Mouse (Mus musculus): ENCODE measurements around the gene Mcmbp. TPM values are rescaled to one million over a fixed set of nuclear protein-coding genes. Genes with fewer than 3 reads are reported as not detected.
A peak's percentile ranks its signal among the peaks of the same experiment; 100 is the strongest.

Gene Mcmbp
- 10 to 100 TPM; 16.3 to 18.5 TPM for total RNA-seq (2021)
- long read RNA-seq, experiment 1, full-length matches to known transcripts = 21 of 24 reads
- long read RNA-seq, experiment 1, partial matches to known transcripts = 1 of 24 reads
- long read RNA-seq, experiment 1, other reads (novel, unspliced or antisense) = 2 of 24 reads
- long read RNA-seq, experiment 2, full-length matches to known transcripts = 19 of 20 reads
- long read RNA-seq, experiment 2, partial matches to known transcripts = 1 of 20 reads
- long read RNA-seq, experiment 2, other reads (novel, unspliced or antisense) = 0 of 20 reads

- intact Hi-C loops (cut with DNase I; ENCODE audit: low total_unique reads) = no loop called here
- peak; percentile 99 for DNase-seq
Observed at GRCm38 (mm10) chr7:128740334-128740733, at the start of gene Mcmbp. Gene Mcmbp, minus strand, starts transcription at chr7:128740495.

GRCm38 (mm10) chr7:128790045-128790444, 49.8 kb upstream of the Mcmbp start:
- intact Hi-C loops (cut with DNase I; ENCODE audit: low total_unique reads) = no loop called here
- no peak for DNase-seq

GRCm38 (mm10) chr7:128781846-128782245, 41.6 kb upstream of the Mcmbp start:
- DNase-seq = no peak
- intact Hi-C loops (cut with DNase I; ENCODE audit: low total_unique reads) = no loop called here

GRCm38 (mm10) chr7:128779305-128779704, 39.0 kb upstream of the Mcmbp start:
- intact Hi-C loops (cut with DNase I; ENCODE audit: low total_unique reads) = no loop called here

GRCm38 (mm10) chr7:128777201-128777600, 36.9 kb upstream of the Mcmbp start:
- intact Hi-C loops (cut with DNase I; ENCODE audit: low total_unique reads) = no loop called here
- DNase-seq = no peak

More at GRCm38 (mm10) chr7:128779305-128779704, 39.0 kb upstream of the Mcmbp start:
- DNase-seq = peak; percentile 34

GRCm38 (mm10) chr7:128766696-128767095, 26.4 kb upstream of the Mcmbp start:
- no peak for DNase-seq
- intact Hi-C loops (cut with DNase I; ENCODE audit: low total_unique reads) = no loop called here

GRCm38 (mm10) chr7:128758948-128759347, 18.7 kb upstream of the Mcmbp start:
- no peak for DNase-seq
- intact Hi-C loops (cut with DNase I; ENCODE audit: low total_unique reads) = no loop called here

GRCm38 (mm10) chr7:128755396-128755795, 15.1 kb upstream of the Mcmbp start:
- intact Hi-C loops (cut with DNase I; ENCODE audit: low total_unique reads) = no loop called here
- DNase-seq = no peak

- intact Hi-C loops (cut with DNase I; ENCODE audit: low total_unique reads) = no loop called here
- DNase-seq = no peak
Observed at GRCm38 (mm10) chr7:128752012-128752411, 11.7 kb upstream of the Mcmbp start.

GRCm38 (mm10) chr7:128750296-128750695, 10.0 kb upstream of the Mcmbp start:
- DNase-seq = no peak
- intact Hi-C loops (cut with DNase I; ENCODE audit: low total_unique reads) = no loop called here

- intact Hi-C loops (cut with DNase I; ENCODE audit: low total_unique reads) = no loop called here
- DNase-seq = peak; percentile 72
Observed at GRCm38 (mm10) chr7:128748758-128749157, 8.5 kb upstream of the Mcmbp start.

GRCm38 (mm10) chr7:128746151-128746550, 5.9 kb upstream of the Mcmbp start:
- intact Hi-C loops (cut with DNase I; ENCODE audit: low total_unique reads) = no loop called here
- DNase-seq = no peak

- peak; percentile 98 for DNase-seq
- intact Hi-C loops (cut with DNase I; ENCODE audit: low total_unique reads) = no loop called here
Observed at GRCm38 (mm10) chr7:128744684-128745485, 4.6 kb upstream of the Mcmbp start, which contains the start of gene Sec23ip. Gene Sec23ip, plus strand, starts transcription at chr7:128744943.

- intact Hi-C loops (cut with DNase I; ENCODE audit: low total_unique reads) = no loop called here
- DNase-seq = no peak
Observed at GRCm38 (mm10) chr7:128743898-128744297, 3.6 kb upstream of the Mcmbp start.

GRCm38 (mm10) chr7:128739462-128740277, 625 bp downstream of the Mcmbp start:
- intact Hi-C loops (cut with DNase I; ENCODE audit: low total_unique reads) = no loop called here
- DNase-seq = peak; percentile 66

- DNase-seq = no peak
- intact Hi-C loops (cut with DNase I; ENCODE audit: low total_unique reads) = no loop called here
Observed at GRCm38 (mm10) chr7:128739116-128739461, 1.2 kb downstream of the Mcmbp start.

- no peak for DNase-seq
- intact Hi-C loops (cut with DNase I; ENCODE audit: low total_unique reads) = no loop called here
Observed at GRCm38 (mm10) chr7:128738041-128738440, 2.3 kb downstream of the Mcmbp start.

GRCm38 (mm10) chr7:128731585-128731984, 8.7 kb downstream of the Mcmbp start:
- DNase-seq = no peak

GRCm38 (mm10) chr7:128728738-128729137, 11.6 kb downstream of the Mcmbp start:
- DNase-seq = no peak
- intact Hi-C loops (cut with DNase I; ENCODE audit: low total_unique reads) = no loop called here

More at GRCm38 (mm10) chr7:128731585-128731984, 8.7 kb downstream of the Mcmbp start:
- intact Hi-C loops (cut with DNase I; ENCODE audit: low total_unique reads) = no loop called here

GRCm38 (mm10) chr7:128727701-128728100, 12.6 kb downstream of the Mcmbp start:
- DNase-seq = no peak
- intact Hi-C loops (cut with DNase I; ENCODE audit: low total_unique reads) = no loop called here

Data from gastrocnemius, postnatal 14 days (tissue).